Mouse (Mus musculus) macrophage (primary cell): ENCODE measurements around the gene Gm11084. TPM values are rescaled to one million over a fixed set of nuclear protein-coding genes. Genes with fewer than 3 reads are reported as not detected.
"Not testable (repeated sequence)": the region's sequence is repeated elsewhere in the genome, so short reads cannot be mapped to it uniquely, and the experiment has no call there.

Experiments used
- H3K27ac ChIP-seq: fragments of 350-480 bp; formaldehyde crosslinking; 2 replicates; pipeline ENCODE4 v1.9.0; 2021
- H3K36me3 ChIP-seq: fragments of 350-480 bp; formaldehyde crosslinking; 2 replicates; pipeline ENCODE4 v1.9.0; 2021; ENCODE audit errors: inconsistent target
- H3K4me3 ChIP-seq: fragments of 350-480 bp; formaldehyde crosslinking; 2 replicates; pipeline ENCODE4 v1.9.0; 2021; ENCODE audit errors: inconsistent target
- H3K79me2 ChIP-seq: fragments of 350-480 bp; formaldehyde crosslinking; 2 replicates; pipeline ENCODE4 v1.9.0; 2021; ENCODE audit errors: inconsistent target
- WGBS: methylation state at CpG from one replicate; pipeline ENCODE4 v1.1.7; 2026; ENCODE audit warnings: inconsistent platforms; ENCODE audit not compliant: missing documents; 5-methylcytosine and 5-hydroxymethylcytosine counted together
- polyA plus RNA-seq: library from polyadenylated mRNA; stranded (reverse); fragments of 250-400 nt; gene quantifications from 3 replicates; pipeline ENCODE4 v1.2.4, GENCODE M21; 2018; ENCODE audit warnings: inconsistent platforms
- total RNA-seq, 78 experiments: library from RNA; depleted of rRNA; stranded (reverse); fragments of 250-400 nt; gene quantifications; 1 replicate in 9 of 78; 2 replicates in 24 of 78; 3 replicates in 43 of 78; 4 replicates in 2 of 78; pipeline ENCODE4 v1.2.4; 2018; ENCODE audit warnings: inconsistent platforms in 56 of 78

The Gm11084 gene
- not detected for total RNA-seq (2018; cell fraction: chromatin; rRNA removed)
- not detected for total RNA-seq (2018; cell fraction: cytosol; rRNA removed)
- total RNA-seq (2018; cell fraction: nucleus; rRNA removed) = not detected
- polyA plus RNA-seq = not detected in 3 replicates

GRCm38 (mm10) chr2:72986616-72987015 is at the start of gene Gm11084:
Gene Gm11084, minus strand, starts transcription at chr2:72986716.
- 98% methylated on average over 5 of the region's 5 CpGs for WGBS
- Histone ChIP-seq H3K4me3 (no peak within 1 kb of the TSS), H3K79me2 (peaks cover 14% of the 10 kb centered on the region; the same call in 1 of the 2 replicates), H3K27ac (no peak within 1 kb of the TSS), H3K36me3 (no peaks in the 10 kb centered on the region)

DNA sequence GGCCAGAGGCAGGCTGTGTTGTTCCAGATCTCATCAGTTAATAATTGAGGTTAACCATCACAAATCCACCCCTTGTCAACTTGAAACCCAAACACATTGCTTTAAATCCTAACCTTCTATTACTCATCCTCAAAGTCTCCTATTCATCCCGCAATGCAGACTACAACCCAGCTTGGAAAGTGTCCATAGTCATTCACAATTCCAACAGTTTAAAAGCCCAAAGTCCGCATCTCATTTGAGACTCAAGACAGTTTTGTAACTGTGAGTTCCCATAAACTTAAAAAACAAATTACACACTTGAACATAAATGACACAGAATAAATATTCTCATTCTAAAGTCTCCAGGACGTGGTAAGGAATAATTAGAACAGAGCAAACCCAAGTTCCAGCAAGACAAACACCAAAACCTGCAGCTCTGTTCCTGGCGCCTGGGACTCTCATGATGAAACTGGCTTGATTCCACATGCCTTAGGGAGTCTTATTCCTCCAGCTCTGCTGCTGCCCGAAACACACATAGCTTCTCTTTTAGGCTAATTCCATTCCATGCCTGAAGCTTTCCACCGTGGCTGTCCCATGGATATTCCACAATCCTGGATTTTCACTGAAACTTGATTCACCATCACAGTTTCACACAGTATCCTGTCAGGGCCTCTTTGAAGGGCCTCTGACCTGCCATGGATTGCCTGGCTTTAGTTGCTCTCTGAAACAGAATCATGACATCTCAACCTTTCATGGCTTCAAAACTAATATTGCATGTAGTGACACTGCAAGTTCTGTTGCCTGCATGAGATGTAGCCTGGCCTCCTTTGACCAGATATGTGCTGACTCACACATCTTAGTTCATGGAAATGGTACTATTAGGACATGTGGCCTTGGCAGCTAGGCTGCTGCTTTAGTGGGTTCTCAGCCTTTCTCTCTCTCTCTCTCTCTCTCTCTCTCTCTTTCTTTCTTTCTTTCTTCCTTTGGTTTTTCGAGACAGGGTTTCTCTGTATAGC is 44.8 kb upstream of the Gm11084 start:
- no peaks in the 10 kb centered on the region for H3K79me2 ChIP-seq
- 89% methylated on average over 6 of the region's 7 CpGs for WGBS

DNA sequence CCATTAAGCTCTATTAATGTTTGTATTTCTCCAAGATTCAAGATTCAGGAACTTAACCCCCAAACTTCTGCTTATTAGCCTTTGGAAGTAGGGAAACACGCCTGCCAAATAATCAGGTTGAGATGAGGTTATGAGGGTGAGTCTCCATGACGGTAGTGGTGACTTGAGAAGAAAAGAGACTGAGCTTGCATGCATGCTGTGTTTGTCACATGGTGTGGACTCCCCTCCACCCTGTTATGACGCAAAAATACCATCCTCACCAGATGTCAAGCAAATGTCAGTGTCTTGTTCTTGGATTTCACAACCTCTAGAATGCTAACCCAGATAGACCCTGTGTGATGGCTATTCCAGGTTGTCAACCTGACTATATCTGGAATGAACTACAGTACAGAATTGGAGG is 43.3 kb upstream of the Gm11084 start:
- Histone ChIP-seq H3K79me2 (no peaks in the 10 kb centered on the region), H3K36me3 (no peaks in the 10 kb centered on the region)

More for the DNA sequence above, 44.8 kb upstream of the Gm11084 start:
- Histone ChIP-seq H3K36me3 (no peaks in the 10 kb centered on the region), H3K4me3 (no peak overlapping the region), H3K27ac (no peak overlapping the region)

DNA sequence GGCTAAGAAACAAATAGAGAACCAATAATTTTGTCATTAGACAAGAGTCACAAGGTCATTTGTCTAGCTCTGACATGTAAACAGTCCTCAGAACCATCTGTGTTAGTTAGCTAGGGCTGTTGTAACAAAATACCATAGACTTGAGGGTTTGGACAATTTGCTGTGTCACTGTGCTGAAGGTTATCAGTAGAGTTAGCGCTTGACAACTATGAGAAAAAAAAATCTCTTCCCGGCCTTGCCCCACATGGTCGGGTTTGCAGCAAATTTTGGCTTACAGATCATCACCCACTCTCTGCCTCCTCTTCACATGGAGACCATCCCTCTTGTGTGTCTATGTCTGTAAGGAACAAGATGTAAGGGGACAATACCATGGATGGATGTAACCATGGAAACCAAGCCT is 41.5 kb upstream of the Gm11084 start:
- Histone ChIP-seq H3K27ac (no peak overlapping the region), H3K79me2 (no peaks in the 10 kb centered on the region), H3K36me3 (no peaks in the 10 kb centered on the region), H3K4me3 (no peak overlapping the region)
- WGBS = 94% methylated on average over 3 of the region's 3 CpGs

More for the DNA sequence above, 43.3 kb upstream of the Gm11084 start:
- H3K27ac ChIP-seq = no peak overlapping the region
- no peak overlapping the region for H3K4me3 ChIP-seq
- 57% methylated on average over 3 of the region's 3 CpGs for WGBS

DNA sequence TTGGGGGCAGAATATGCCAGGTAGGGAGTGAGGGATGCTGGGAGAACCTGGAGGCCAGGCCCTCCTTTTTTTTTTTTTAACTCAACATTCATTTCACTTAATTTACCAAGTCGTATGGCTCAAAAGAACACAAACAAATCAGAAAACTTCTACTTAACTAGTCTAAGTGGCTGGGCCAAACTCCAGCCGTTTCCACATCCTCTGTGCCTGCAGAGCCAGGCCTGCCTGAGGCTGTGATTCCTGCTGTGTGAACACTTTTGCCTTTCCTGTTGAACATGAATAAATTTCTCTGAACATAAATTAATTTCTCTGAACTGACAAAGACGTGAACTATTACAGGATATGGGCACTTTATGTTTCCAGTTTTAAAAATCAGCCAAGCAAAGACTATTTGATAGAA is 40.6 kb upstream of the Gm11084 start:
- no peaks in the 10 kb centered on the region for H3K36me3 ChIP-seq
- no peak overlapping the region for H3K4me3 ChIP-seq
- no peaks in the 10 kb centered on the region for H3K79me2 ChIP-seq
- H3K27ac ChIP-seq = no peak overlapping the region
- 56% methylated on average over 3 of the region's 3 CpGs for WGBS

DNA sequence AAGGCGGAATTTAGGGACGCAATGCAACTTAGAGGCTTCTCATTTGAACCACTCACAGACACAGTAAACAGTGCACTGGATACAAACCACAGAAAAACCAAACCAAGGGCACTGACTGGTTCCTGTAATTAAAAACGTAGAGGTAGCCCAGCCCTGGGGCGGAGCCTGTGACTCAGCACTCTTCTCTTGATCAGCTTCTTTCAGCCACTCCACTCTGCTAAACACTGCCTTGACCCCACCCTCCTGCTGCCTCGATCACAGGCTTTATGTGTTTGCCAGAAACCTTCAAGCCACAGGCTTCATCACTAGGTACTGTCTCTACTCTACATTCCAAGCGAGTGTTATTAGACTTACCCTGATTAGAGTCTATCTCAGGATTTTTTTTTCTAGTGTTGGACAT is 37.3 kb upstream of the Gm11084 start:
- no peak overlapping the region for H3K4me3 ChIP-seq

GRCm38 (mm10) chr2:73021046-73021445 is 34.5 kb upstream of the Gm11084 start:
- Histone ChIP-seq H3K79me2 (no peaks in the 10 kb centered on the region), H3K4me3 (no peak overlapping the region), H3K27ac (no peak overlapping the region), H3K36me3 (no peaks in the 10 kb centered on the region)
- WGBS = 91% methylated on average over 6 of the region's 6 CpGs

More for the DNA sequence above, 37.3 kb upstream of the Gm11084 start:
- Histone ChIP-seq H3K27ac (peak overlapping the region; percentile 28; the same call in 1 of the 2 replicates), H3K79me2 (no peaks in the 10 kb centered on the region), H3K36me3 (no peaks in the 10 kb centered on the region)
- 51% methylated on average over 5 of the region's 6 CpGs for WGBS

DNA sequence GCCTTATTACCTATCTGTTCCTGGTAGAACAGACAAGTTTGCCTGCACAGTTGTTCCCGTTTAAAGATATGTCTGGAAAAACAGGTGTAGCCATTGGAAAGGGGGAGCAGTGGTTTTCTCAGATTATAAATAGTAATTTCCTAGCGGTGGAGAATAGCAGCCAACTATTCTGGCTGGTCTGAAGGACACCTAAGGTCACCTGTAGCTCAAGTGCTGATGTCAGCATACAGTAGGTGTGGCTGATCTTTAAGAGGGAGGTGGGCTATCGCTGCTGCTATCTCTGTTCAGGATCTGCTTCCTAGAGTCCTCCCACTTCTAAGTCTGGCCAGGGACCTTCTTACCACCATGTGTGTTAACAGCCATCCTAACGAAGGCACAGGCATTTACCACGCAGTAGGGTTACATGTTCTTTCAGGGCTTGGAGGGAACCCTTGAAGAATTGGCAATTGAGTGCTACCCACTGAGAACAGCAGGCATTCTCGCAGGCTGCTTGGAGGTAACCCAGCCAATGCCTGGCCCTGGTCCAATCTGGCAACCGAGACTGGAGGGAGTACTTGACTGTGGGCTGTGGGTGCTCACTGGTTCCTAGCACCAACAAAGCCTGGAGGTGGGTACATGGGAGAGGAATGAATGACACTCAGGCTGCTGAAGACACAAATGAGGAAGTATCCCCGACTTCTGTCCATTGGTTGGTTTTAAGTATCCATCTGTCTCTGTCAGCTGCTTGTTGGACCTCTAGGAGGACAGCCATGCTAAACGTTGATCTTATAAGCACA is 33.0 kb upstream of the Gm11084 start:
- WGBS = 63% methylated on average over 9 of the region's 9 CpGs
- Histone ChIP-seq H3K36me3 (no peaks in the 10 kb centered on the region), H3K27ac (no peak overlapping the region), H3K4me3 (no peak overlapping the region), H3K79me2 (no peaks in the 10 kb centered on the region)

DNA sequence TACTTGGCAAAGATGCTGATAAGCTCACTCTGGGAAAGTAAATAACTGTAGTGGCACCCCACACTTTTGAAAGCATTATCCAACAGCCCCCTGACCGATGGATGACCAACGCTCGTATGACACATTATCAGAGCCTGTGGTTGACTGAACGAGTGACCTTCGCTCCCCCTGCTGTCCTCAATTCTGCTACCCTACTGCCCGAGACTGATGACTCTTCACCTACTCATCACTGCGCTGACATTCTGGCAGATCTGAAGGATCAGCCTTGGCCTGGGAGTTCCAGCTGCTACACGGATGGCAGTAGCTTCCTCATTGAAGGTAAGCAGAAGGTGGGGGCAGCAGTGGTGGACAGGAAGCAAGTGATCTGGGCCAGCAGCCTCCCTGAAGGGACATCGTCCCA is 27.5 kb upstream of the Gm11084 start:
- not testable (repeated sequence) for H3K27ac ChIP-seq, H3K36me3 ChIP-seq, H3K79me2 ChIP-seq, H3K4me3 ChIP-seq
- 56% methylated on average over 9 of the region's 9 CpGs for WGBS

- Histone ChIP-seq H3K27ac (no peak overlapping the region), H3K4me3 (no peak overlapping the region), H3K79me2 (no peaks in the 10 kb centered on the region), H3K36me3 (no peaks in the 10 kb centered on the region)
- 81% methylated on average over 17 of the region's 20 CpGs for WGBS
Observed at GRCm38 (mm10) chr2:73012636-73013035, 26.1 kb upstream of the Gm11084 start.

DNA sequence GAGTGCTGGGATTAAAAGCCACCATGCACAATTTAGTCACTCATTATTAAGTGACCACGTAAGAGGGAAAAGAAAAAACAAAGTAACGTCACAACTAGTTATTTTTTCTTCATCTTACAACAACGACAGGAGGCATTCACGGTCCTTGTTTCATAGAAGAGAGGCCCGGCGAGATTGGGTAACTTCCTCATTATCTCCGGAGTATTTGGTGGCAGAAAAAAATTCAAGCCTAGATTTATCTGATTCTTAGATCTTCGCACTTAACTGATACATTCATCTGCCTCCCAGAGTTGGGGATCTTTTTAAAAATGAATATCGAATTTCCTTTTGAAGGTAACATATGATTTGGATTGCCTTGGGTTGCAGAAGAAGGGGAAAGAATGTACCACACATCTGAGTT is 21.0 kb upstream of the Gm11084 start:
- peak overlapping the region; percentile 35 for H3K27ac ChIP-seq
- 17% methylated on average over 9 of the region's 9 CpGs for WGBS
- H3K79me2 ChIP-seq = no peaks in the 10 kb centered on the region
- H3K4me3 ChIP-seq = no peak overlapping the region
- no peaks in the 10 kb centered on the region for H3K36me3 ChIP-seq

- 23% methylated on average over 3 of the region's 3 CpGs for WGBS
- no peak overlapping the region for H3K4me3 ChIP-seq
- no peaks in the 10 kb centered on the region for H3K79me2 ChIP-seq
- peak overlapping the region; percentile 99 for H3K27ac ChIP-seq
- no peaks in the 10 kb centered on the region for H3K36me3 ChIP-seq
Observed at GRCm38 (mm10) chr2:73005611-73006515, 19.3 kb upstream of the Gm11084 start.

DNA sequence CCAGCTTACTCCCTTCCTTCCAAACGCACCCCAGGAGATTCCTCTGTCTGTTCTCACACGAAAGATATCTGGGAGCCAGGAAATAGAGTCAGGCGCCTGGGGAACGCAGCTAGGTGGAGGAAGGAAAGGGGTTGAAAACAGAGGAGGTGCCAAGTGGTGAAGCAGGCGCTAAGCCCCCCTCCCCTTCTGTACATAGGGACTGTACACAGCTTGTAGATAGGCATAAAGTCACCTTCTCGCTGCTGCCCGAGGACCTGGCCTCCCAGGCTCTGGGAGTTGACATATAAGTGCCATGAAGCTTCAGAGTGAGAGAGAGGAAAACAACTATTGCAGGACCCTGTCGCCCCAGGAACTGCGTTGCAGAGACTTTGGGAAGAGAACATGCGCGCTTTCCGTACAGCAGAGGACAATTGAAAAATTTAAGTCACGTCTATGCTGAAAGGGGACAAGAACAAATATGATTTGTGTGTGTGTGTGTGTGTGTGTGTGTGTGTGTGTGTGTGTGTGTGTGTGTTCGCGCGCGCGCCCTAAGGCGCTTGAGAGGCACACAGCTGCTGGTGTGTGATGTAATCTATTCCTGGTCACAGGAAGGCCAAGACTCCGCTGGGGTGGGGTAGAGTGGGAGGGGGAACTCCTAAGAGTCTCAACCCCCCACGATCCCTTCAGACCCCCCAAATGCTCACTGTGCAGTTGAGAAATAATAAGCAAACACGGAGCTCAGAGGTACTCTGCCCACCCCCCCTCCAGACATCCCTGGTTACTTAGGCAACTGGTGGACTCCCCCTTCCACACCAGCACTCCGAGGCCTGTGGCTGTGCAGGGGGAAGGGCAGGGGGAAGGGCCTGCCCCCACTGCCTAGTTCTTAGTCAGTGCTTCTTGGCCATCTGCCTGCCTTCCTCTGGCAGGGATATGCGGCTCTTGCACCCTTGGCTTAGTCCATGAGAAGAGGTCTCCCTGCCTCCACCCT is 17.5 kb upstream of the Gm11084 start:
- peak overlapping the region; percentile 99 for H3K27ac ChIP-seq
- peak overlapping the region; percentile 4; the same call in 1 of the 2 replicates for H3K4me3 ChIP-seq
- no peaks in the 10 kb centered on the region for H3K36me3 ChIP-seq
- H3K79me2 ChIP-seq = no peaks in the 10 kb centered on the region
- WGBS = 4% methylated on average over 18 of the region's 24 CpGs
